Mouse (Mus musculus) liver, adult 2 months (tissue): ENCODE measurements at regions not wholly inside any gene's neighbourhood (a gene's known extent, or its start where the extent isn't known, plus 50 kb on each side); places are given as distances from the start of the nearest gene placed in this dataset.

Source experiments
- CTCF ChIP-seq: fragments of 200-500 bp; IDR thresholded peaks from 2 replicates; pipeline ENCODE4 v1.5.1; 2011; ENCODE audit warnings: low read depth, low read length, control low read depth
- POLR2A ChIP-seq: fragments of 200-500 bp; IDR thresholded peaks from 2 replicates; pipeline ENCODE4 v1.6.1; 2011; ENCODE audit warnings: low read length, control low read depth; ENCODE audit not compliant: insufficient read depth; ENCODE audit errors: extremely low read depth

DNA sequence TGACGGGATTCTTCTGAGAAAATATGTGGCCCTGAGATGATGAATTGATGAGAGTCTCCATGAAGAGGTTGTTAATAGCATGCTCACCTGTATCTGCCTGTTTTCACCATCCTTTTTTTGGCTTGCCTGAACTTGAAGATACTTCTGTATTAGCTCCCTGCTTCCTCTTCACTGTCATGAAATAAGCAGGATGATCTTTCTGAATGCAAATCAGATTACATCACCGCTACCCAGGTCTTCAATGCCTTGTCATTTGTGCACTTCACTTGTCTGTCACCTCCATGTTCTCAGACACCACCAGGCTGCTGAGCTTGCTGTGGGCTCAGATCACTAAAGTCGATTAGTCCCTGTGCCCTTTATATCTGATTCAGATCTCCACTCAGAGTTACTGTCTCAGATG is 146.2 kb upstream of the Nrp1 start:
- TF ChIP-seq CTCF (no peak), POLR2A (no peak)
